Mouse (Mus musculus) limb, embryonic 13.5 days (tissue): Measurements from ENCODE around the gene Vcan. TPM values are rescaled to one million over a fixed set of nuclear protein-coding genes. Genes with fewer than 3 reads are reported as not detected.

Source experiments
- ATAC-seq: fragments of 200-750 bp; cut with Nextera tagmentation; 2 replicates; pipeline ENCODE4 v1.8.0; 2017; ENCODE audit warnings: low read depth, moderate number of reproducible peaks, moderate TSS enrichment; ENCODE audit not compliant: low FRiP score
- H3K27ac ChIP-seq: fragments of 300-500 bp; sonication (generic); 2 replicates; pipeline ENCODE4 v1.5.1; 2015; ENCODE audit warnings: inconsistent platforms, mild to moderate bottlenecking, moderate library complexity
- H3K27me3 ChIP-seq: fragments of 300-500 bp; sonication (generic); 2 replicates; pipeline ENCODE4 v1.6.1; 2015; ENCODE audit warnings: mild to moderate bottlenecking, inconsistent platforms
- H3K36me3 ChIP-seq: fragments of 300-500 bp; sonication (generic); 2 replicates; pipeline ENCODE4 v1.6.1; 2015; ENCODE audit warnings: inconsistent platforms, mild to moderate bottlenecking, moderate library complexity
- H3K4me1 ChIP-seq: fragments of 300-500 bp; sonication (generic); 2 replicates; pipeline ENCODE4 v1.6.1; 2015; ENCODE audit warnings: inconsistent platforms
- H3K4me2 ChIP-seq: fragments of 300-500 bp; sonication (generic); replicated peaks from 2 replicates; pipeline ENCODE4 v1.6.1; 2015; ENCODE audit warnings: inconsistent platforms, mild to moderate bottlenecking, moderate library complexity
- H3K4me3 ChIP-seq: fragments of 300-500 bp; sonication (generic); 2 replicates; pipeline ENCODE4 v1.5.1; 2015; ENCODE audit warnings: moderate library complexity, mild to moderate bottlenecking, inconsistent platforms
- H3K9ac ChIP-seq: fragments of 300-500 bp; sonication (generic); 2 replicates; pipeline ENCODE4 v1.6.1; 2015; ENCODE audit warnings: mild to moderate bottlenecking, inconsistent platforms
- H3K9me3 ChIP-seq: fragments of 300-500 bp; sonication (generic); 2 replicates; pipeline ENCODE4 v1.6.1; 2016; ENCODE audit warnings: inconsistent platforms
- WGBS: fragments of 180-500 bp; shearing (Covaris S2); methylation state at CpG from one replicate; pipeline ENCODE4 v1.1.7; 2015; 5-methylcytosine and 5-hydroxymethylcytosine counted together
- polyA plus RNA-seq: library from polyadenylated mRNA; unstranded; fragments of >200 nt; fragmentation: Nextera tagmentation; extraction: Ambion mirVana; gene quantifications from 2 replicates; pipeline ENCODE4 v1.2.1, GENCODE M21; 2015

Vcan gene
- polyA plus RNA-seq, 1 experiment from 2014 or later, result 144 TPM

DNA sequence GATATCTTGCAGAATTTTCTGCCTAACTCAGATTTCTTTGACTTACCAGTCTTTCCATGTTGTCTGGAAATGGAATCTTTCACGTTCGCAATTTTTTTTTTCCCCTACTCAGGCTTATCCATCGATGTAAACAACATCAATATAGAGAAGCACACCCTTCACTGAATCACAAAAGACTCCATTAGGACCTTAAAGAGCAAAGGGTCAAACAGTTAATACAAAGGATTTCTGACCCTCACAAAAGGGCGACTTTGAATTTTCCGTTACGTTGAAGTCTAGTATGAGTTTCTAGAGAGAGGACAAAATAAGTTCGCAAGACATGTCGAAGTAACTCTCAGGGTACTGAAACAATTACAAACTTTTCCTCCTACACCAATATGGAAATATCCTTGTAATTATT is 892 bp upstream of the Vcan start:
- H3K27ac ChIP-seq, result no peak overlapping the region
- no peak for ATAC-seq
- H3K4me3 ChIP-seq, result peak overlapping the region; percentile 80
- 0 out of 2 replicates have a peak overlapping the region, but pooled peaks have one; percentile 94 for H3K9ac ChIP-seq
- H3K4me2 ChIP-seq, result peak overlapping the region; percentile 85
- WGBS, result 18% methylated on average over 8 of the region's 8 CpGs
- no peaks in the 10 kb centered on the region for H3K27me3 ChIP-seq
- no peaks in the 10 kb centered on the region for H3K36me3 ChIP-seq
- peaks cover 19% of the 10 kb centered on the region for H3K4me1 ChIP-seq
- no peaks in the 10 kb centered on the region for H3K9me3 ChIP-seq

GRCm38 (mm10) chr13:89742686-89743200 is 434 bp upstream of the Vcan start:
- Histone ChIP-seq H3K9me3 (no peaks in the 10 kb centered on the region), H3K4me2 (peak overlapping the region; percentile 85), H3K27me3 (no peaks in the 10 kb centered on the region), H3K27ac (peak overlapping the region; percentile 96; the same call in 1 of the 2 replicates), H3K9ac (peak overlapping the region; percentile 94), H3K4me1 (peaks cover 22% of the 10 kb centered on the region), H3K36me3 (no peaks in the 10 kb centered on the region), H3K4me3 (peak overlapping the region; percentile 80)
- no peak; the same call in 1 of the 2 replicates for ATAC-seq
- under 1% methylated on average over 15 of the region's 15 CpGs for whole genome bisulfite sequencing

DNA sequence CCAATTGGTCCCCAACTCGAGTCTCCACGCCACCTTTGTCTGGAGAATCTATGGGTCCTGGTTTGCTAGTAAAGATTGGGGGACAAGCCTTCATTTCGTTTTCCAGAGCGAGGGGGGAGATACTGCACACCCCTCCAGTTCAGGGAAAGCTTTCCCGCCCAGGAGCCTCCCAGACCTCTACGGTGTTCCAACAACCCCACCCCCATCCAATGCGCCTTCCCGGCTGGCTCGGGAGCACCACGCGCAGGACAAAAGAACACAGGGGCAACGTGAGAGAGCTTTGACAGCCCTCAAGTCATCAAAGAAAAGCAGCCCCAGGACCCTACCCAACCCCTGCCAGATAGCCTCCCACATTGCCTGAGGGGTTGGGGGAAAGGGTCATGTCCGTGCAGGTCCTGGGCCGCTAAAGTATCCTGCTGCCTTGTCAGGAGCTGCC is 1.2 kb downstream of the Vcan start:
- peak overlapping the region; percentile 96 for H3K27ac ChIP-seq
- no peaks in the 10 kb centered on the region for H3K36me3 ChIP-seq
- peak overlapping the region; percentile 80 for H3K4me3 ChIP-seq
- H3K4me1 ChIP-seq, result peaks cover 25% of the 10 kb centered on the region
- peak overlapping the region; percentile 85 for H3K4me2 ChIP-seq
- peak; percentile 42 for ATAC-seq
- H3K9me3 ChIP-seq, result no peaks in the 10 kb centered on the region
- under 1% methylated on average over 14 of the region's 14 CpGs for WGBS
- H3K27me3 ChIP-seq, result no peaks in the 10 kb centered on the region
- H3K9ac ChIP-seq, result peak overlapping the region; percentile 94

- no peaks in the 10 kb centered on the region for H3K27me3 ChIP-seq
- H3K36me3 ChIP-seq, result no peaks in the 10 kb centered on the region
- ATAC-seq, result peak; percentile 85
- under 1% methylated on average over 33 of the region's 33 CpGs for WGBS
- peak overlapping the region; percentile 94 for H3K9ac ChIP-seq
- peak overlapping the region; percentile 96 for H3K27ac ChIP-seq
- peaks cover 22% of the 10 kb centered on the region for H3K4me1 ChIP-seq
- H3K9me3 ChIP-seq, result no peaks in the 10 kb centered on the region
- H3K4me3 ChIP-seq, result peak overlapping the region; percentile 80
- peak overlapping the region; percentile 85 for H3K4me2 ChIP-seq
Observed at GRCm38 (mm10) chr13:89740243-89741115, 1.8 kb downstream of the Vcan start.

DNA sequence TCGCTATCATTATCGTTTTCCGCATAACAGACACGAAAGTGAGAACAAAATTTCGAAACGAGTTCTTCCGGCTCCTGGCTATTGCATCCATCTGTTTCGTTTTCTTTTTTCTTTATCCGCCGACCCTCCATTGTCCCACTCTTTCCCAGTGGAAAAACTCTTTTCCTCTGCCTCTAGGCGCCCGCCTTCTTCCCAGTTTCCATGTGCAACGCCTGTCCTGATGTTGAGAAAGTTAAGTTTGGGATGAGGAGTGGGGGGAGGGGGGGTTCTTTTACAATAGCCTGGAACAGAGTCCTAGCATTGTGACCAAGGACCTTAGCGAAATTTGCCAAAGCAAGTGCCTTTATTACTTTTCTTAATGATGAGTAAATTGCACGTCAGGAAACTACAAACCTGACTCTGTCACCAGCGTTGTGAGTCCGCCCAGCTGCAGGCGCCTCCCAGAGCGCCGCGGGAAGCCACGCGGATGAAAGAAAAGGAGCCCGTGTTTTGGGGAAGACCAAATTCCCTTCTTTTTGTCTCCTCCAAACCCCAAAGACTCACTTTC is 2.5 kb downstream of the Vcan start:
- Histone ChIP-seq H3K27ac (peak overlapping the region; percentile 96), H3K4me1 (peaks cover 27% of the 10 kb centered on the region), H3K9ac (peak overlapping the region; percentile 94), H3K4me2 (peak overlapping the region; percentile 85), H3K4me3 (peak overlapping the region; percentile 80), H3K27me3 (no peaks in the 10 kb centered on the region), H3K36me3 (no peaks in the 10 kb centered on the region), H3K9me3 (no peaks in the 10 kb centered on the region)
- ATAC-seq, result no peak
- WGBS, result under 1% methylated on average over 24 of the region's 24 CpGs

DNA sequence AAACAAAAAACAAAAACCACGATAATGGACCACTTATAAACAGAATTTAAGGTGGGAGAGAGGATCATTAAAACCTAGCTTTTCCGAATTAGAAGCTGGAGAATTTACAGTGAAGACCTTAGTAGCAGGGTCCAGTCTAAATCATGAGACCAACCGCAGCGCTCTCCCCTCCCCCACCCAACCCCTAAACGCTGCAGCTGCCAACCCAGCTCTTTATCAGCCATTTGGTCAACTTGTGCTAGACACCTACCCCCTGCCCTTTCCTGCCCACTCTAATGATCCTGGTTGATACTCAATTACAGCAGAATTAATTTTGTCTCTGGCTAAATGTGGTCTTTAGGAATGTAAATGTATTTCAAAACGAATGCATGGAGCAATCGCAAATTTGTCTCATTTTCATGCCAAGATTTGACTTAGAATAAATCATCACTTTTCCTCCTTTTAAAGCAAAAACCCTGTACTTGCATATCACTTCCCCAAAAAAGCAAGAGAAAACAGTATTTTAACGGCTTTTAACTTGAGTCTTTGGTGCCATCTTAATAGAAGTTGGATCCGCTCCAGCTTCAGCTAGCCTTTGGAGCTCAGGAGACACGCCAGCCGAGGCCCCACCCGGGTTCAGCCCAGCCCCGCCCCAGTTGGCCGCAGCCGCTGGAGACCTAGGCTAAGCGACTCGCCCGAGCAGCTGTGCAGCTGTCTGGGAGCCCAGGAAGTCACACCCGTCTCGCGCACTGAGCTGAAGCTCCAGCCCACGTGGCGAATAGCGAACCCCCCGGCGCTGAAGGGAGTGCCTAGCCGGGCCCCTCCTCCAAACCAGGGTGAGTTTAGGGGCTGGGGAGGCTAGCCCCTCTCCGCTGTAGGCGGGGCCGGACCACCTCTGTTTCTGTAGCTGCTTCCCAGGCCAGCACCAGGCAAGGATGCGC is 3.3 kb downstream of the Vcan start:
- Histone ChIP-seq H3K27me3 (no peaks in the 10 kb centered on the region), H3K4me3 (peak overlapping the region; percentile 80), H3K9ac (peak overlapping the region; percentile 94), H3K9me3 (no peaks in the 10 kb centered on the region), H3K4me2 (peak overlapping the region; percentile 85), H3K4me1 (peaks cover 27% of the 10 kb centered on the region), H3K36me3 (no peaks in the 10 kb centered on the region), H3K27ac (peak overlapping the region; percentile 96)
- peak; percentile 60 for ATAC-seq
- WGBS, result 1% methylated on average over 31 of the region's 31 CpGs

GRCm38 (mm10) chr13:89738275-89738674 is 4.0 kb downstream of the Vcan start:
- no peaks in the 10 kb centered on the region for H3K36me3 ChIP-seq
- peak overlapping the region; percentile 80 for H3K4me3 ChIP-seq
- H3K9me3 ChIP-seq, result no peaks in the 10 kb centered on the region
- H3K27me3 ChIP-seq, result no peaks in the 10 kb centered on the region
- 43% methylated on average over 2 of the region's 2 CpGs for WGBS
- no peak overlapping the region; the same call in 1 of the 2 replicates for H3K27ac ChIP-seq
- ATAC-seq, result no peak
- peak overlapping the region; percentile 85 for H3K4me2 ChIP-seq
- H3K4me1 ChIP-seq, result peaks cover 30% of the 10 kb centered on the region
- peak overlapping the region; percentile 48; the same call in 1 of the 2 replicates for H3K9ac ChIP-seq

- no peaks in the 10 kb centered on the region for H3K27me3 ChIP-seq
- 79% methylated on average over 5 of the region's 5 CpGs for whole genome bisulfite sequencing
- H3K9ac ChIP-seq, result no peak overlapping the region
- no peak for ATAC-seq
- peaks cover 24% of the 10 kb centered on the region for H3K4me1 ChIP-seq
- H3K27ac ChIP-seq, result no peak overlapping the region
- no peak overlapping the region for H3K4me3 ChIP-seq
- H3K36me3 ChIP-seq, result peaks cover 1% of the 10 kb centered on the region
- no peaks in the 10 kb centered on the region for H3K9me3 ChIP-seq
- no peak overlapping the region for H3K4me2 ChIP-seq
Observed at GRCm38 (mm10) chr13:89735111-89735510, 7.2 kb downstream of the Vcan start.

- H3K27ac ChIP-seq, result peak overlapping the region; percentile 34; the same call in 1 of the 2 replicates
- no peaks in the 10 kb centered on the region for H3K9me3 ChIP-seq
- WGBS, result 13% methylated on average over 2 of the region's 2 CpGs
- peak; percentile 72; the same call in 1 of the 2 replicates for ATAC-seq
- no peak overlapping the region; the same call in 1 of the 2 replicates for H3K4me2 ChIP-seq
- no peaks in the 10 kb centered on the region for H3K27me3 ChIP-seq
- peaks cover 11% of the 10 kb centered on the region for H3K4me1 ChIP-seq
- peaks cover 46% of the 10 kb centered on the region for H3K36me3 ChIP-seq
- no peak overlapping the region for H3K9ac ChIP-seq
- H3K4me3 ChIP-seq, result no peak overlapping the region
Observed at GRCm38 (mm10) chr13:89726492-89726891, 15.8 kb downstream of the Vcan start.

DNA sequence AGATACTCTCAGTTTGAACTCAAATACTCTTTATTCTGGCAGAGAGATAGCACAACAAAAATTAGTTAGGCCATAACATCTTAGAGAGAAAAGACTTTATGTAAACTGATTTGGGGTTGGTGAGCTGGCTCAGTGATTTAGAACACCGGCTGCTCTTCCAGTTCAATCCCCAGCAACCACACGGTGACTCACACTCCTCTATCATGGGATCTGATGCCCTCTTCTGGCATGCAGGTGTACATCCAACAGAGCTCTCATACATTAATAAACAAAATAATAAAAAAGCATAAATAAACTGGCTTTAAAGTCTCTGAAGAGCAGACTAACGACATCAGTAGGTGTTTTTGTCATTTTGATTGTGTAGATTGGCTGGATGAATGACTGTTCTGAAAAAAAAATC is 21.8 kb downstream of the Vcan start:
- WGBS, result 61% methylated on average over 3 of the region's 3 CpGs
- Histone ChIP-seq H3K36me3 (peaks cover 60% of the 10 kb centered on the region), H3K4me3 (no peak overlapping the region)

GRCm38 (mm10) chr13:89709497-89710201 is 32.7 kb downstream of the Vcan start:
- Histone ChIP-seq H3K27me3 (no peaks in the 10 kb centered on the region), H3K27ac (no peak overlapping the region), H3K4me2 (no peak overlapping the region), H3K36me3 (peaks cover 42% of the 10 kb centered on the region), H3K4me1 (peaks cover 11% of the 10 kb centered on the region), H3K4me3 (no peak overlapping the region), H3K9ac (no peak overlapping the region), H3K9me3 (no peaks in the 10 kb centered on the region)
- WGBS, result 74% methylated on average over 4 of the region's 4 CpGs
- ATAC-seq, result no peak

More for the DNA sequence above, 21.8 kb downstream of the Vcan start:
- ATAC-seq, result no peak
- H3K4me1 ChIP-seq, result no peaks in the 10 kb centered on the region
- H3K9me3 ChIP-seq, result no peaks in the 10 kb centered on the region
- H3K27ac ChIP-seq, result no peak overlapping the region
- no peak overlapping the region for H3K9ac ChIP-seq
- no peaks in the 10 kb centered on the region for H3K27me3 ChIP-seq
- no peak overlapping the region for H3K4me2 ChIP-seq
